Mouse (Mus musculus) ES-E14 (cell line): ENCODE measurements at regions not wholly inside any gene's neighbourhood (a gene's known extent, or its start where the extent isn't known, plus 50 kb on each side); places are given as distances from the start of the nearest gene placed in this dataset.

Experiments used
- DNase-seq: peaks from one replicate; pipeline ENCODE4 v3.0.0-alpha.2; 2013; ENCODE audit warnings: low read depth, low spot score
- H3K27ac ChIP-seq: 2 replicates; pipeline ENCODE4 v1.5.1; 2012; ENCODE audit warnings: low read depth, mild to moderate bottlenecking, low read length, moderate library complexity, mixed read lengths; ENCODE audit not compliant: poor library complexity, insufficient read depth, severe bottlenecking
- H3K36me3 ChIP-seq: 2 replicates; pipeline ENCODE4 v1.6.1; 2012; ENCODE audit warnings: mild to moderate bottlenecking, low read length, moderate library complexity, mixed read lengths; ENCODE audit not compliant: control insufficient read depth, poor library complexity, insufficient read depth, severe bottlenecking
- H3K4me1 ChIP-seq, 2 experiments: fragments of 150-350 bp in 1 of 2; sonication (generic) in 1 of 2; 2 replicates each; pipeline ENCODE4 v1.6.1; 2012; ENCODE audit warnings: low read length in 2 of 2, mild to moderate bottlenecking in 1 of 2, mixed read lengths in 1 of 2; ENCODE audit not compliant: control insufficient read depth in 2 of 2, insufficient read depth in 2 of 2, poor library complexity in 1 of 2
- H3K4me3 ChIP-seq, 2 experiments: fragments of 150-350 bp in 1 of 2; sonication (generic) in 1 of 2; 2 replicates each; pipeline ENCODE4 v1.5.1; 2012; ENCODE audit warnings: low read length in 2 of 2, low read depth in 1 of 2, mild to moderate bottlenecking in 1 of 2, mixed read lengths in 1 of 2; ENCODE audit not compliant: insufficient read depth in 1 of 2, poor library complexity in 1 of 2, severe bottlenecking in 1 of 2
- H3K9ac ChIP-seq: 2 replicates; pipeline ENCODE4 v1.6.1; 2012; ENCODE audit warnings: low read depth, mild to moderate bottlenecking, low read length, mixed read lengths; ENCODE audit not compliant: poor library complexity, insufficient read depth, severe bottlenecking
- H3K9me3 ChIP-seq: fragments of 150-350 bp; sonication (generic); 2 replicates; pipeline ENCODE4 v1.6.1; 2012; ENCODE audit warnings: low read depth, mild to moderate bottlenecking, low read length; ENCODE audit not compliant: control insufficient read depth, insufficient read depth
- CHD2 ChIP-seq: IDR thresholded peaks from 2 replicates; pipeline ENCODE4 v1.6.1; 2014; ENCODE audit warnings: mild to moderate bottlenecking, low read depth, low read length, inconsistent platforms
- HCFC1 ChIP-seq: IDR thresholded peaks from 2 replicates; pipeline ENCODE4 v1.6.1; 2012; ENCODE audit warnings: low read length, inconsistent platforms, borderline replicate concordance; ENCODE audit not compliant: insufficient read depth
- MAFK ChIP-seq: IDR thresholded peaks from 2 replicates; pipeline ENCODE4 v1.6.1; 2014; ENCODE audit warnings: mild to moderate bottlenecking, low read depth, low read length, inconsistent platforms; ENCODE audit not compliant: insufficient read depth
- ZC3H11A ChIP-seq: IDR thresholded peaks from 2 replicates; pipeline ENCODE4 v1.6.1; 2012; ENCODE audit warnings: low read depth, mild to moderate bottlenecking, inconsistent platforms, low read length, borderline replicate concordance
- ZNF384 ChIP-seq: IDR thresholded peaks from 2 replicates; pipeline ENCODE4 v1.6.1; 2012; ENCODE audit warnings: low read depth, low read length, inconsistent platforms
- in situ Hi-C, 2 experiments: fragments of 600-800 bp; cut with MboI; formaldehyde crosslinking; loops; one replicate each; pipeline ENCODE4 v1.15.1; 2025; ENCODE audit warnings: low sequenced_read_pairs in 2 of 2, inconsistent platforms in 1 of 2; ENCODE audit not compliant: unreplicated experiment in 2 of 2

DNA sequence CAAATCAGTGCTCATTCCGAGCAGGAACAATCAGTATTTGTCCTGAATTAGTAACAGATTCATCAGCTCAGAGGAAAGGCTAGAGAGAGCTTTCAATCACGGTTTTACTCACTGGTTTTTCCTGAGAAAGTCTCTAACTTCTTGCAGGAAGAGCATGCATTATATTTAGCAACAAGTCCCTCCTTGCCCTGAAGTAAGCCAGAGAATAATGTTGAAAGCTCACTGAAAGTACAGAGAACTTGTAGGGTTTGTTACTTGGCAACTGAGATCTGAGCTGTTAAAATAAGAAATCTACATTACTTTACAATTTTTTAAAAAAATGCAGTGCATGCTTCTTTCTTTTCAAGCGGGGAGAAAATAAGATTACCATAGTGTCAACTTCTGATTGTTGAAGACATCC is 209.7 kb upstream of the Marcks start:
- Histone ChIP-seq H3K9ac (no peak overlapping the region), H3K9me3 (no peaks in the 10 kb centered on the region)
- in situ Hi-C loops, result no loop called here

DNA sequence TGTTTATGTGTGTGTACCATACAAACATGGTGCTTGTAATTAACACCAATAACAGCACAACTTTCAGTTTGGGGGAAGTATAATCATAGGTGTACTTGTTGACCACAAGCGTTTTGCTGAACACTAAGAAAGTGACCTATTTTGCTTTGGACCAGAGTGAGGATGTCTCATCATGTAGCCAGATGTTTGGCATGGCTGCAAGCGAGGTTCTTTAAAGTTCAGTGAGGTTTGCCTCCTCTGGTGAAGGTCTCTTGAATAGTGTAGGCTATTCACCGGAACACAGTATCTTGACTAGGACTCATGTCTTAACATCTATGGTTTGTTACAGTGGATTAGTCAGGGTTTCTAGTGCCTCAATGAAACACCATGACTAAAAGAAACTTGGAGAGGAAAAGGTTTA is 208.9 kb upstream of the Marcks start:
- TF ChIP-seq MAFK (no peak), ZC3H11A (no peak), ZNF384 (no peak), CHD2 (no peak), HCFC1 (no peak)
- in situ Hi-C loops, result no loop called here
- no peaks in the 10 kb centered on the region for H3K4me1 ChIP-seq
- H3K9ac ChIP-seq, result no peak overlapping the region
- no peak for DNase-seq
- no peak overlapping the region for H3K27ac ChIP-seq
- H3K36me3 ChIP-seq, result no peaks in the 10 kb centered on the region
- no peak overlapping the region for H3K4me3 ChIP-seq
- H3K9me3 ChIP-seq, result no peaks in the 10 kb centered on the region

More for the DNA sequence above, 209.7 kb upstream of the Marcks start:
- DNase-seq, result no peak
- TF ChIP-seq HCFC1 (no peak), MAFK (no peak), ZNF384 (no peak), CHD2 (no peak), ZC3H11A (no peak)
- no peaks in the 10 kb centered on the region for H3K36me3 ChIP-seq
- H3K4me3 ChIP-seq, result no peak overlapping the region
- no peak overlapping the region for H3K27ac ChIP-seq
- H3K4me1 ChIP-seq, result no peaks in the 10 kb centered on the region

DNA sequence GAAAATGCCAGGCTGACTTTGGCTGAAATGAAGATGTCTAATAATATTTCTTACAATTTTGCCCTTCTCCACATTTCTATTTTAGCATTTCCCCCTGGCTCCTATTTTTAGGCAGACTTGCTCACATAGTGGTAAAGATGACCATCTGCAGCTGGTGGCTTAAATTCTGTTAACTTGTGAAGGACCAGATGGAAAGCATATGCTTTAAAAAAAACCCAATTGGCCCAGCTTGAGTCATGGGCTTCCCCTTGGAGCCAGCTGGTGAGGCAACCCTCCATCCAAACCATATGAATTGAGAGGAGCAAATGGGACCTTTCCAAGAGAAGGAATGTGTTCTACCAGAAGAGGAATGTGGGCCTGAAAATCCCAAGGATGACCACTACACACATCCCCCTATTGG is 204.0 kb upstream of the Marcks start:
- in situ Hi-C loops, result no loop called here

DNA sequence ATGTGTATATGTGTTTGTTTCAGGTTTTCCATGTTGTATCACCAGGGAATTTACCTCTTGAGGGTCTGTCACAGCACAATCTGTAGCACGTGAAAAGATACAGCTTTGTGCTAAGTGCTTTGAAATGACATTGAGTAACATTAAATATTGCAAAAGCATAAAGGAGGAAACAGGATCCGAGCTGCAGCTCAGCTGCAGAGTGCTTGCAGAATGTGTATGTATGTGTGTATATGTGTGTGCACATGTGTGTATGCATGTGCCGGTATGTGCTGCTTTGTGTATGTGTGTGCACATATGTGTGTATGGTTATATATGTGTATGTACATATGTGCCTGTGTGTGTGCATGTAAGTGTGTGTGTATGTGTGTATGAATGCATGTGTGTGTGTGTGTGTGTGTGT is 200.9 kb upstream of the Marcks start:
- TF ChIP-seq ZC3H11A, result no peak
- TF ChIP-seq HCFC1, result no peak
- TF ChIP-seq MAFK, result no peak
- no peak for TF ChIP-seq ZNF384
- TF ChIP-seq CHD2, result no peak
- H3K4me1 ChIP-seq, result peaks cover 0 to 2% of the 10 kb centered on the region in 2 experiments; a peak in 1 of 4 replicates
- H3K9me3 ChIP-seq, result no peaks in the 10 kb centered on the region
- no peak overlapping the region for H3K4me3 ChIP-seq
- in situ Hi-C loops, result no loop called here
- H3K9ac ChIP-seq, result no peak overlapping the region
- H3K27ac ChIP-seq, result no peak overlapping the region
- DNase-seq, result no peak
- no peaks in the 10 kb centered on the region for H3K36me3 ChIP-seq

More for the DNA sequence above, 204.0 kb upstream of the Marcks start:
- Histone ChIP-seq H3K9ac (no peak overlapping the region), H3K4me1 (no peaks in the 10 kb centered on the region), H3K27ac (no peak overlapping the region), H3K4me3 (no peak overlapping the region), H3K36me3 (no peaks in the 10 kb centered on the region), H3K9me3 (no peaks in the 10 kb centered on the region)
- no peak for TF ChIP-seq CHD2
- no peak for TF ChIP-seq ZC3H11A
- TF ChIP-seq ZNF384, result no peak
- no peak for TF ChIP-seq HCFC1
- TF ChIP-seq MAFK, result no peak
- DNase-seq, result no peak

DNA sequence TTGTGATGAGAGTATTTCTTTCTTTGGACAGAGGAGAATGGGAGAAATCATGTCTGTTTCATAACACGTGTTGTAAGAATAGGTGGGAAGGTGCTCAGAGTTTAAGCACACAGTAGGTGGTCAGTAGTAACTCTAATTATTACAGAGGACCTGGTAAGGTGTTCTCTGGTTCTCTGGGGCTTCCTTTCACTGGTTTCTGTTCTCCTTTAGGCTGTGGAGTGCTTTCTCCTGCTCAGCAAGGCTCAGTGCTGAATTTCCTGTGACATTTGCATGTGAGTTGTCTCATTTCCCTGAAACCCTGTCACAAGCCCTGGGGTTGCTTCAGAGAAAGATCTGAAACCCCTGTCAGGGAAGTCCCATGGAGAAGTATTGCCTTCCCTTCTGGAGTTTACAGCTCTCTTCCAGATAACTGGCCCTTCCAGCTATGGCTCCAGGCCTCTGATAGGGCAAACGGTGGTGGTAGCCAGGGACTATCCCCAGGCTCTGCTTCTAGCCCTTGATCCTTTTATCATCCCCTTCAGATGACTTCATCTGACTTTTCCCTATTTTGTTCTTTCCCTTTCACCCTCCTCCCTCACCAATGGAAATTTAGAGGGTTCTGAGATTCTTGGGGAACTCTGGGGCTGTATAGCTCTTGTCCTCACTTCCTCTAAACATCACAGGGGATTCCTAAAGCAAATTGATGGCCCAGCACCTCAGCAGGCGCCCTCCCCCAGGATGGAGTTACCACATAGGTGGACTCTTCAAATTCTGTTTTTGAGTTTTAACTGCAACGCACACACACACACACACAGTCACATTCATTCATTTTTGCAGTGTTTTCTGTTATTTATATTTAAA is 199.6 kb upstream of the Marcks start:
- Histone ChIP-seq H3K9me3 (no peaks in the 10 kb centered on the region), H3K27ac (no peak overlapping the region), H3K9ac (no peak overlapping the region), H3K4me1 (peaks cover 0 to 2% of the 10 kb centered on the region in 2 experiments; a peak in 1 of 4 replicates), H3K4me3 (no peak overlapping the region), H3K36me3 (no peaks in the 10 kb centered on the region)
- in situ Hi-C loops, result no loop called here
- TF ChIP-seq HCFC1 (no peak), ZNF384 (no peak), ZC3H11A (no peak), MAFK (no peak), CHD2 (no peak)
- DNase-seq, result no peak
